ENCODE assay signal across 1 mouse cellular context in the genomic region with DNA sequence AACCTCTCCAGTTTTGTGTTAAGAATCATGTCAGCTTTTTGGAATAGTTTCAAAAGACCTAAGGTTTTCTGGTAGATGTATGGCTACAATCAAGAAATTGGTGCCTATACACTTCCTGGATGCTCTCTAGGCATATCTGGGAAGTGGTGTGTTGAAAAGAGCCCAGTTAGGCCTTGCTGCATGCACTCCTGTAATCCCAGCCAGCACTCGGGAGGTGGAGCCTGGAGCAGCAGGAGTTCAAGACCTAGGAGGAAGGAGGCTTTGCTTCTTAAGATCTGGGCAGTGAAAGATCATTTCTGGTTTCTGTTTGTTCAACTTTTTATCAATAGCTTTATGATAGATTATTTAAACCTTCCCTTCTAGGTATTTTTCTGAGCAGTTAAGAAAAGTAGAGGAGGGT.
TF ChIP-seq lines count a peak whose summit lies in the region.

No protein-coding gene starts in this region.

TF ChIP-seq in MEL, 35 proteins besides CTCF, POLR2A, EP300 and RAD21:
- TF ChIP-seq MEF2A (IDR thresholded peaks at IDR 0.05; ENCODE audit: extremely low read depth, insufficient replicate concordance, low read depth, low read length, poor library complexity, severe bottlenecking) (no peak), TBP (IDR thresholded peaks at IDR 0.05; ENCODE audit: low read depth, low read length) (no peak), UBTF (IDR thresholded peaks at IDR 0.05; ENCODE audit: borderline replicate concordance, insufficient read depth, low read depth, low read length) (no peak), RCOR1 (IDR thresholded peaks at IDR 0.05; ENCODE audit: low read depth, low read length) (no peak), MYC (IDR thresholded peaks at IDR 0.05; ENCODE audit: low read depth, low read length) (no peak), ZC3H11A (IDR thresholded peaks at IDR 0.05; ENCODE audit: low read depth, low read length) (no peak), GABPA (IDR thresholded peaks at IDR 0.05; ENCODE audit: low read depth, low read length) (no peak), POLR2AphosphoS5 (IDR thresholded peaks at IDR 0.05; ENCODE audit: borderline replicate concordance, low read depth, low read length) (no peak), MAFK (IDR thresholded peaks at IDR 0.05; ENCODE audit: borderline replicate concordance, low read depth, low read length) (no peak), CHD2 (IDR thresholded peaks at IDR 0.05; ENCODE audit: low read length) (no peak), USF2 (IDR thresholded peaks at IDR 0.05; ENCODE audit: borderline replicate concordance in 1 of 2, insufficient read depth in 1 of 2, low read depth in 1 of 2, low read length in 2 of 2) (no peak), USF1 (IDR thresholded peaks at IDR 0.05; ENCODE audit: low read depth, low read length) (no peak), TCF12 (IDR thresholded peaks at IDR 0.05; ENCODE audit: low read depth, low read length) (no peak), JUND (IDR thresholded peaks at IDR 0.05; ENCODE audit: low read depth, low read length) (no peak), CHD1 (IDR thresholded peaks at IDR 0.05; ENCODE audit: low read depth, low read length) (no peak), TAL1 (IDR thresholded peaks at IDR 0.05; ENCODE audit: low read length) (no peak)
